Mouse (Mus musculus): ENCODE results near the gene Olfr1166. TPM values are rescaled to one million over a fixed set of nuclear protein-coding genes. Genes with fewer than 3 reads are reported as not detected.
"Not testable (repeated sequence)": the region's sequence is repeated elsewhere in the genome, so short reads cannot be mapped to it uniquely, and the experiment has no call there.

Gene Olfr1166
- not detected for total RNA-seq (2021)
- long read RNA-seq, experiment 1, result 0 reads
- long read RNA-seq, experiment 2, result 0 reads

DNA sequence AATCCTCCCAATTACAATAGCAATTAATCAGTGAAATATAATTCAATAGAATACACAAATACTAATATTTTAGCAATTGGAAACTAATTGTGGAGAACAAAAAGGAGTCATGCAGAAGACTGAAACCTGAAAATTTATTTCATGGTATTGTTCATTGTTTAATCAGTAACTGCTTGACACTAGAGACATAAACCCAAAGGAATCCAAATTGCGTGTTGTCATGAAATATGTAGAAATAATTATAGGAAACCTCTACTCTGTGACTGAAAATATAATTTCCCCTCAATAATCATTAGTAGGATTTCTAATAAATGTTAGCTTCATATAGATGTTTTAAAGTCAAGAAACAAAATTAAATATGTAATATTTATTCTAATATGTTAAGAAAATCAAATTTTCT lies at the start of gene Olfr1166:
TSS of gene Olfr1166 (minus strand) at position 101 of the 400 bp plus-strand sequence.
- no peak for DNase-seq (ENCODE audit: low spot score in 2 of 2)

DNA sequence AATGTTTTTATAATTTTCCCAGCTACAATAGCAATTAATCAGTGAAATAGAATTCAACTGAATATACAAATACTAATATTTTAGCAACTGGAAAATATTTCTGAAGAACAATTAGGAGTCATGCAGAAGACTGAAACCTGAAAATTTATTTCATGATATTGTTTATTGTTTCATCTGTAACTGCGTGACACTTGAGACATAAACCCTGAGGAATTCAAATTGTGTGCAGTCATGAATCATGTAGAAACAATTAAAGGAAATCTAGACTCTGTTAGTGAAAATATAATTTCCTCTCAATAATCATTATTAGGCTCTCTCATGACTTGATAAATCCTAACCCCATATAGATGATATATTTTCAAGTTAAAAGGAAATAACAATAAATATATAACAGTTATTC lies 27.0 kb upstream of the Olfr1166 start, which contains the start of gene Olfr1167:
TSS of gene Olfr1167 (minus strand) at position 101 of the 400 bp plus-strand sequence.
- not testable (repeated sequence) for DNase-seq (ENCODE audit: low spot score in 2 of 2)

DNA sequence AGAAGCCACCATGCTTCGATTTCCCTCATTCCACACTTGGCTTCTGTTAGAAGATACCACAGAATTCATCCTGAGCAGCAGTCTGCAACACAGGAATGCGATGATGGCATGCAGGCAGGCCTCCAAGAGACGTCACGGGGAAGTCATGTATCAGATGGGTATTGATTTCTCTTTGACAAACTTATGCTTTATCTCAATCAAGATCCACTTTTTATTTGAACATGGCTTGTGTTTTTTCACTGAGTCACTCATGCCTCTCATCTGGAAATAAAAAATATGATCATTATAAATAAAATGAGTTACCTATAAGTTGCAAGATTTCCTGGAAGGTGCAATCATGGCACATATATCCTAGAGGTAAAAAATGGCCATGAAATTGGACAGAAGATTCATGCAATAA lies 34.2 kb downstream of the Olfr1166 start, which contains the start of gene Olfr1164:
TSS of gene Olfr1164 (minus strand) at position 101 of the 400 bp plus-strand sequence.
- no peak for DNase-seq (ENCODE audit: low spot score in 2 of 2)

Other genes starting within 250 kb of the Olfr1166 start
- not detected for gene Olfr1153, start 233.3 kb downstream of the Olfr1166 start, total RNA-seq (2021)
- gene Olfr1154, start 223.1 kb downstream of the Olfr1166 start, total RNA-seq (2021), result not detected
- not detected for gene Olfr1155, start 183.1 kb downstream of the Olfr1166 start, total RNA-seq (2021)
- gene Olfr1156, start 175.2 kb downstream of the Olfr1166 start, total RNA-seq (2021), result not detected
- gene Olfr1157, start 160.0 kb downstream of the Olfr1166 start, total RNA-seq (2021), result not detected
- gene Olfr74, start 153.6 kb downstream of the Olfr1166 start, total RNA-seq (2021), result not detected
- not detected for gene Olfr1158, start 138.2 kb downstream of the Olfr1166 start, total RNA-seq (2021)
- gene Olfr1160, start 120.0 kb downstream of the Olfr1166 start, total RNA-seq (2021), result not detected
- not detected for gene Olfr1161, start 105.5 kb downstream of the Olfr1166 start, total RNA-seq (2021)
- not detected for gene Olfr73, start 90.6 kb downstream of the Olfr1166 start, total RNA-seq (2021)
- gene Olfr1162, start 77.1 kb downstream of the Olfr1166 start, total RNA-seq (2021), result not detected
- not detected for gene Olfr1163, start 56.4 kb downstream of the Olfr1166 start, total RNA-seq (2021)
- gene Olfr1164, start 34.3 kb downstream of the Olfr1166 start, total RNA-seq (2021), result not detected
- gene Olfr1167, start 26.9 kb upstream of the Olfr1166 start, total RNA-seq (2021), result not detected
- not detected for gene Olfr1168, start 53.6 kb upstream of the Olfr1166 start, total RNA-seq (2021)
- not detected for gene Olfr1170, start 100.1 kb upstream of the Olfr1166 start, total RNA-seq (2021)
- not detected for gene Olfr1173, start 151.6 kb upstream of the Olfr1166 start, total RNA-seq (2021)
- not detected for gene Olfr1174-ps, start 186.9 kb upstream of the Olfr1166 start, total RNA-seq (2021)
- not detected for gene Olfr1175-ps, start 198.9 kb upstream of the Olfr1166 start, total RNA-seq (2021)
- not detected for gene Olfr1176, start 208.4 kb upstream of the Olfr1166 start, total RNA-seq (2021)
- gene Olfr1177-ps, start 218.2 kb upstream of the Olfr1166 start, total RNA-seq (2021), result not detected

All from layer of hippocampus, postnatal 14 days (tissue).